ENCODE assay signal across 8 mouse cellular contexts in the genomic region with DNA sequence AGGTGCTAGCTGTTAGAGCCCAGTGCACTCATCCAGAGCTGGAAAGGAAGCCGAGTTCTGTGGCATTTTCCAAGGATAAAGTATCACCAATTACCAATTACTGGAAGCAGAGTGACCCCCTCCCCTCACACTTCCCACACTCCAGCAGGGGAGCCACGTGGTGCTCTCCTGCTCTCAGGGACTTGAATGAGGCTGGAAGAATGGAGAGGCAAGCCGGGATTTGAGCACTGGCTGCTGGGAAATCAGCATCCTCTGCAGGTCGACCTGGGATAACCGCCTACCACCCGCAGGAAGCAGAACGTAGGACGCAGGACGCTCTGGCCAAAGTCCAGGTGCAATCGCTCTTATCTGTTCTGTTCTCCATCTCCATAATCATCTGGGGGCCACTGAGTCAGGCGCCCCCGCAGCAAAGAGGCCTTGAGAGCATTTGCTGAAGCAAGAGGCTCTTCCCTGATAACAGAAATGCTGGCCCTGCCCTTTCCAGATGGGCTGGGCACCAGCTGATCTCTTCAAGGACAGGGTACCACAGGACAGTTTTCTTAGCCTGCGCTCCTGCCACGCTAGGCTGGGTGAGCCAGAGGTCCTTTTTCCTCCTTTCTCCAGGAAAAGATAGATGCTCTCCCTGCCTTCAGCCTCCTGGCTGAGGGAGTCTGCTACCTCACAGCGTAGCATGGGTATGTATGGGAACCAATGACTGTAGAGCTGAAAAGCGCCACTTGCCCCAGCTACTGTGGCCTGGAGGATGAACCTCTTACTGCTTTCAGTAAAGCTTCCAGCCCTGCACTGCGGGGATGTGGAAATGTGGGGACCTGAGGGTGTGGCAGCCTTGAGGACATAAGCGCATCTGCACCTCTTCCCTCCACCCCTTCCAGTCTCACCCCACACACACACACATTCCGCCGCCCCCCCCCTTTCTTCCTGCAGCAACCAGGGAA. TPM values are rescaled to one million over a fixed set of nuclear protein-coding genes. Genes with fewer than 3 reads are reported as not detected.
DNase-seq lines count a peak whose midpoint lies in the region; ATAC-seq and TF ChIP-seq lines count a peak whose summit lies in the region.

No protein-coding gene starts in this region.

- peak overlapping the region; percentile 72 for H3K4me2 ChIP-seq in heart, embryonic 12.5 days
- no peak overlapping the region for H3K4me2 ChIP-seq in forebrain, embryonic 16.5 days (ENCODE audit: low read length)
- H3K4me2 ChIP-seq in liver, postnatal 0 days (ENCODE audit: low read depth, low read length), result peak overlapping the region; percentile 54; the same call in 1 of the 2 replicates

- peak overlapping the region; percentile 43 for H3K4me3 ChIP-seq in heart, embryonic 12.5 days
- H3K4me3 ChIP-seq in MEL (ENCODE audit: control insufficient read depth in 1 of 2, insufficient read depth in 1 of 2, low read depth in 2 of 2, low read length in 2 of 2), result peak overlapping the region; percentile 17 to 49
- no peak overlapping the region for H3K4me3 ChIP-seq in forebrain, embryonic 16.5 days (replicated peaks; ENCODE audit: low read length)
- H3K4me3 ChIP-seq in liver, postnatal 0 days (ENCODE audit: low read depth, low read length), result no peak overlapping the region

- TF ChIP-seq POLR2A in MEL (IDR thresholded peaks at IDR 0.05; ENCODE audit: control insufficient read depth in 1 of 2, insufficient read depth in 1 of 2, low read depth in 1 of 2, low read length in 2 of 2, poor library complexity in 1 of 2), result no peak

- 26% methylated on average over 20 of the region's 20 CpGs for WGBS in heart, embryonic 12.5 days
- WGBS in forebrain, embryonic 16.5 days, result 34% methylated on average over 20 of the region's 20 CpGs
- WGBS in liver, postnatal 0 days (ENCODE audit: insufficient replicate concordance), result 35% methylated on average over 20 of the region's 20 CpGs

- H3K36me3 ChIP-seq in heart, embryonic 12.5 days, result no peaks in the 10 kb centered on the region
- H3K36me3 ChIP-seq in MEL (ENCODE audit: control insufficient read depth in 1 of 2, insufficient read depth in 2 of 2, low read length in 2 of 2), result no peaks in the 10 kb centered on the region
- H3K36me3 ChIP-seq in forebrain, embryonic 16.5 days (ENCODE audit: control insufficient read depth, insufficient read depth), result no peaks in the 10 kb centered on the region
- no peaks in the 10 kb centered on the region for H3K36me3 ChIP-seq in liver, postnatal 0 days (replicated peaks; ENCODE audit: insufficient read depth, low read length)

- TF ChIP-seq CTCF in MEL (IDR thresholded peaks at IDR 0.05 in 2 of 3, conservative IDR thresholded peaks at IDR 0.05 in 1 of 3; ENCODE audit: control insufficient read depth in 1 of 3, insufficient read depth in 1 of 3, low read depth in 2 of 3, low read length in 3 of 3, poor library complexity in 1 of 3, severe bottlenecking in 1 of 3), result no peak
- no peak for TF ChIP-seq CTCF in liver, postnatal 0 days (IDR thresholded peaks at IDR 0.05; ENCODE audit: low read depth)

- peak; percentile 55; the same call in 1 of the 2 replicates for ATAC-seq in heart, embryonic 12.5 days (ENCODE audit: insufficient number of reproducible peaks, low FRiP score)
- no peak; the same call in 1 of the 2 replicates for ATAC-seq in forebrain, embryonic 16.5 days
- no peak for ATAC-seq in liver, postnatal 0 days
- ATAC-seq in megakaryocyte progenitor cell, adult 5-6 weeks (replicated peaks; ENCODE audit: poor library complexity), result no peak

- H3K9ac ChIP-seq in heart, embryonic 12.5 days, result 0 out of 2 replicates have a peak overlapping the region, but pooled peaks have one; percentile 43
- H3K9ac ChIP-seq in MEL (ENCODE audit: control insufficient read depth, low read depth, low read length, poor library complexity, severe bottlenecking), result no peak overlapping the region; the same call in 1 of the 2 replicates
- 0 out of 2 replicates have a peak overlapping the region, but pooled peaks have one; percentile 22 for H3K9ac ChIP-seq in forebrain, embryonic 16.5 days (replicated peaks; ENCODE audit: low read depth, low read length)
- H3K9ac ChIP-seq in liver, postnatal 0 days (replicated peaks), result no peak overlapping the region

- no peaks in the 10 kb centered on the region for H3K79me2 ChIP-seq in MEL (ENCODE audit: control insufficient read depth, insufficient read depth, low read length, poor library complexity)

- H3K27me3 ChIP-seq in heart, embryonic 12.5 days (replicated peaks), result 0 out of 2 replicates have a peak, but pooled peaks cover 3% of the 10 kb centered on the region
- H3K27me3 ChIP-seq in MEL (ENCODE audit: control insufficient read depth in 1 of 2, insufficient read depth in 2 of 2, low read length in 2 of 2), result no peaks in the 10 kb centered on the region
- peaks cover 4% of the 10 kb centered on the region; the same call in 1 of the 2 replicates for H3K27me3 ChIP-seq in forebrain, embryonic 16.5 days (replicated peaks; ENCODE audit: control insufficient read depth, insufficient read depth, low read length)
- no peaks in the 10 kb centered on the region for H3K27me3 ChIP-seq in liver, postnatal 0 days (ENCODE audit: insufficient read depth, low read length)

- H3K27ac ChIP-seq in heart, embryonic 12.5 days (ENCODE audit: poor library complexity, severe bottlenecking), result no peak overlapping the region
- H3K27ac ChIP-seq in MEL (ENCODE audit: control insufficient read depth, low read depth, low read length), result no peak overlapping the region
- no peak overlapping the region for H3K27ac ChIP-seq in forebrain, embryonic 16.5 days (ENCODE audit: low read length)
- no peak overlapping the region for H3K27ac ChIP-seq in liver, postnatal 0 days (ENCODE audit: low read depth)

- H3K9me3 ChIP-seq in heart, embryonic 12.5 days (replicated peaks), result no peaks in the 10 kb centered on the region
- H3K9me3 ChIP-seq in MEL (replicated peaks; ENCODE audit: insufficient read depth, low read length), result no peaks in the 10 kb centered on the region
- H3K9me3 ChIP-seq in forebrain, embryonic 16.5 days (ENCODE audit: control insufficient read depth, low read length), result no peaks in the 10 kb centered on the region
- no peaks in the 10 kb centered on the region for H3K9me3 ChIP-seq in liver, postnatal 0 days (ENCODE audit: low read length)

- TF ChIP-seq EP300 in MEL (IDR thresholded peaks at IDR 0.05; ENCODE audit: low read depth in 1 of 2, low read length in 2 of 2), result no peak; a peak in 1 of 4 replicates
- TF ChIP-seq EP300 in liver, postnatal 0 days (IDR thresholded peaks at IDR 0.05; ENCODE audit: low read depth), result no peak

- peaks cover 15% of the 10 kb centered on the region for H3K4me1 ChIP-seq in heart, embryonic 12.5 days (replicated peaks)
- H3K4me1 ChIP-seq in MEL (ENCODE audit: control insufficient read depth in 1 of 2, insufficient read depth in 2 of 2, low read length in 2 of 2), result peaks cover 0 to 5% of the 10 kb centered on the region in 2 experiments; a peak in 3 of 4 replicates
- 0 out of 2 replicates have a peak, but pooled peaks cover 5% of the 10 kb centered on the region for H3K4me1 ChIP-seq in forebrain, embryonic 16.5 days (replicated peaks; ENCODE audit: control insufficient read depth, insufficient read depth, low read length)
- peaks cover 7% of the 10 kb centered on the region for H3K4me1 ChIP-seq in liver, postnatal 0 days (ENCODE audit: insufficient read depth)

- DNase-seq in heart, adult 9 months (ENCODE audit: low spot score in 2 of 2), result no peak
- DNase-seq in MEL (ENCODE audit: low read depth, low spot score), result peak; percentile 50
- DNase-seq in liver, postnatal 0 days, result no peak
- no peak for DNase-seq in embryo, embryonic 10 days (ENCODE audit: low spot score)
- no peak for DNase-seq in heart, adult 8-10 months (ENCODE audit: low spot score)

- no peak for TF ChIP-seq RAD21 in MEL (IDR thresholded peaks at IDR 0.05; ENCODE audit: low read depth, low read length)

RNA-seq across cellular contexts. Expression of a gene that starts 27.5 kb away (rescaled TPM):
- polyA plus RNA-seq in heart, embryonic 12.5 days (2016; fragmentation: Nextera tagmentation; extraction: Ambion mirVana), result 0.32 and 0.52 TPM in 2 replicates
- total RNA-seq in MEL (2012; rRNA removed), result 0.23 and 0.26 TPM in 2 replicates
- polyA plus RNA-seq in MEL (2012; ENCODE audit: insufficient read depth in 1 of 2, insufficient read length in 2 of 2, low read depth in 1 of 2, low replicate concordance in 2 of 2, missing spikeins in 1 of 2), result under 1 TPM in 1 of 2 experiments, not detected in 1; 0.28 TPM
- polyA plus RNA-seq in forebrain, embryonic 16.5 days (2015; fragmentation: Nextera tagmentation; extraction: Ambion mirVana), result 1.6 TPM in 2 replicates
- polyA plus RNA-seq in liver, postnatal 0 days (2015; fragmentation: Nextera tagmentation; extraction: Ambion mirVana), result 0.18 and 0.47 TPM in 2 replicates
- total RNA-seq in megakaryocyte progenitor cell, adult 5-6 weeks (2015), result not detected in 2 replicates
- total RNA-seq in megakaryocyte progenitor cell, adult 5-6 weeks (2017), result not detected in 2 replicates
- 1 to 10 TPM; 4.2 to 7.8 (median 4.4) TPM for total RNA-seq in heart, adult 8-10 months (2022)

RNA-seq across cellular contexts. Expression of a gene that starts 27.5 kb away (rescaled TPM):
- 0.09 and 0.15 TPM in 2 replicates for polyA plus RNA-seq in heart, embryonic 12.5 days (2016; fragmentation: Nextera tagmentation; extraction: Ambion mirVana)
- not detected in 2 replicates for total RNA-seq in MEL (2012; rRNA removed)
- polyA plus RNA-seq in MEL (2012; ENCODE audit: insufficient read depth in 1 of 2, insufficient read length in 2 of 2, low read depth in 1 of 2, low replicate concordance in 2 of 2, missing spikeins in 1 of 2), result not detected
- 0.11 and 0.16 TPM in 2 replicates for polyA plus RNA-seq in forebrain, embryonic 16.5 days (2015; fragmentation: Nextera tagmentation; extraction: Ambion mirVana)
- 0.12 and 0.14 TPM in 2 replicates for polyA plus RNA-seq in liver, postnatal 0 days (2015; fragmentation: Nextera tagmentation; extraction: Ambion mirVana)
- total RNA-seq in megakaryocyte progenitor cell, adult 5-6 weeks (2015), result not detected in 2 replicates
- total RNA-seq in megakaryocyte progenitor cell, adult 5-6 weeks (2017), result not detected in 2 replicates
- total RNA-seq in heart, adult 8-10 months (2022), result not detected

RNA-seq across cellular contexts. Expression of a gene that starts 42.1 kb away (rescaled TPM):
- polyA plus RNA-seq in heart, embryonic 12.5 days (2016; fragmentation: Nextera tagmentation; extraction: Ambion mirVana), result 90.3 and 91.4 TPM in 2 replicates
- 41.9 and 44.4 TPM in 2 replicates for total RNA-seq in MEL (2012; rRNA removed)
- polyA plus RNA-seq in MEL (2012; ENCODE audit: insufficient read depth in 1 of 2, insufficient read length in 2 of 2, low read depth in 1 of 2, low replicate concordance in 2 of 2, missing spikeins in 1 of 2), result 10 to 100 TPM in 1 of 2 experiments, not detected in 1; 56.2 TPM
- polyA plus RNA-seq in forebrain, embryonic 16.5 days (2015; fragmentation: Nextera tagmentation; extraction: Ambion mirVana), result 110 and 112 TPM in 2 replicates
- 58.1 and 58.4 TPM in 2 replicates for polyA plus RNA-seq in liver, postnatal 0 days (2015; fragmentation: Nextera tagmentation; extraction: Ambion mirVana)
- total RNA-seq in megakaryocyte progenitor cell, adult 5-6 weeks (2015), result 22.7 and 28.3 TPM in 2 replicates
- 10.3 and 14.1 TPM in 2 replicates for total RNA-seq in megakaryocyte progenitor cell, adult 5-6 weeks (2017)
- total RNA-seq in heart, adult 8-10 months (2022), result 10 to 100 TPM; 61.6 to 83.0 (median 78.3) TPM

RNA-seq across cellular contexts. Expression of a gene that starts 42.2 kb away (rescaled TPM):
- polyA plus RNA-seq in heart, embryonic 12.5 days (2016; fragmentation: Nextera tagmentation; extraction: Ambion mirVana), result 79.4 and 85.0 TPM in 2 replicates
- 79.6 and 100 TPM in 2 replicates for total RNA-seq in MEL (2012; rRNA removed)
- polyA plus RNA-seq in MEL (2012; ENCODE audit: insufficient read depth in 1 of 2, insufficient read length in 2 of 2, low read depth in 1 of 2, low replicate concordance in 2 of 2, missing spikeins in 1 of 2), result 100 to 1,000 TPM in 1 of 2 experiments, not detected in 1; 222 TPM
- polyA plus RNA-seq in forebrain, embryonic 16.5 days (2015; fragmentation: Nextera tagmentation; extraction: Ambion mirVana), result 115 and 121 TPM in 2 replicates
- 20.4 and 21.4 TPM in 2 replicates for polyA plus RNA-seq in liver, postnatal 0 days (2015; fragmentation: Nextera tagmentation; extraction: Ambion mirVana)
- 39.7 and 43.1 TPM in 2 replicates for total RNA-seq in megakaryocyte progenitor cell, adult 5-6 weeks (2015)
- total RNA-seq in megakaryocyte progenitor cell, adult 5-6 weeks (2017), result 48.3 and 51.4 TPM in 2 replicates
- 10 to 100 TPM; 22.6 to 26.4 (median 24.9) TPM for total RNA-seq in heart, adult 8-10 months (2022)

Comparison
In these comparisons a context has a peak if more than half of its experiments do, and no peak if none do; other contexts are left out.
1. H3K4me3 ChIP-seq: peak in heart, embryonic 12.5 days (single experiment) and MEL (2 of 2); none in forebrain, embryonic 16.5 days (single experiment) and liver, postnatal 0 days (single experiment).
2. H3K9ac ChIP-seq: peak in heart, embryonic 12.5 days (single experiment) and forebrain, embryonic 16.5 days (single experiment); none in MEL (single experiment) and liver, postnatal 0 days (single experiment).